Mouse (Mus musculus) embryonic facial prominence, embryonic 14.5 days (tissue): ENCODE results near the gene Klhl24. TPM values are rescaled to one million over a fixed set of nuclear protein-coding genes. Genes with fewer than 3 reads are reported as not detected.
"Not testable (repeated sequence)": the region's sequence is repeated elsewhere in the genome, so short reads cannot be mapped to it uniquely, and the experiment has no call there.

Experiments used
- ATAC-seq: fragments of 200-750 bp; cut with Nextera tagmentation; 2 replicates; pipeline ENCODE4 v1.8.0; 2017; ENCODE audit warnings: low read depth, moderate number of reproducible peaks, moderate TSS enrichment
- DNase-seq: peaks from one replicate; pipeline ENCODE4 v3.0.0-alpha.2; 2015; ENCODE audit warnings: low spot score
- H3K27ac ChIP-seq: fragments of 300-500 bp; sonication (generic); replicated peaks from 2 replicates; pipeline ENCODE4 v1.5.1; 2014; ENCODE audit warnings: low read depth, mild to moderate bottlenecking, low read length, moderate library complexity
- H3K27me3 ChIP-seq: fragments of 300-500 bp; sonication (generic); replicated peaks from 2 replicates; pipeline ENCODE4 v1.6.1; 2014; ENCODE audit warnings: low read length; ENCODE audit not compliant: control insufficient read depth, insufficient read depth
- H3K36me3 ChIP-seq: fragments of 300-500 bp; sonication (generic); 2 replicates; pipeline ENCODE4 v1.6.1; 2014; ENCODE audit warnings: low read length, mixed read lengths; ENCODE audit not compliant: control insufficient read depth, insufficient read depth
- H3K4me1 ChIP-seq: fragments of 300-500 bp; sonication (generic); 2 replicates; pipeline ENCODE4 v1.6.1; 2014; ENCODE audit warnings: antibody characterized with exemption, low read length; ENCODE audit not compliant: control insufficient read depth, insufficient read depth
- H3K4me2 ChIP-seq: fragments of 300-500 bp; sonication (generic); 2 replicates; pipeline ENCODE4 v1.6.1; 2014; ENCODE audit warnings: low read depth, mild to moderate bottlenecking, low read length, moderate library complexity, mixed read lengths
- H3K4me3 ChIP-seq: fragments of 300-500 bp; sonication (generic); 2 replicates; pipeline ENCODE4 v1.5.1; 2014; ENCODE audit warnings: low read depth, mild to moderate bottlenecking, low read length
- H3K9ac ChIP-seq: fragments of 300-500 bp; sonication (generic); 2 replicates; pipeline ENCODE4 v1.6.1; 2014; ENCODE audit warnings: low read depth, mild to moderate bottlenecking, low read length, moderate library complexity, mixed read lengths
- H3K9me3 ChIP-seq: fragments of 300-500 bp; sonication (generic); 2 replicates; pipeline ENCODE4 v1.6.1; 2016; ENCODE audit warnings: low read length; ENCODE audit not compliant: control insufficient read depth
- WGBS: fragments of 180-500 bp; shearing (Covaris S2); extraction: QIAGEN DNeasy Blood & Tissue Kit; methylation state at CpG from one replicate; pipeline ENCODE4 v1.1.7; 2014; 5-methylcytosine and 5-hydroxymethylcytosine counted together
- polyA plus RNA-seq: library from polyadenylated mRNA; unstranded; fragments of >200 nt; fragmentation: Nextera tagmentation; extraction: Ambion mirVana; gene quantifications from 2 replicates; pipeline ENCODE4 v1.2.1, GENCODE M21; 2014

The Klhl24 gene
- polyA plus RNA-seq, 1 experiment from 2014 or later, result 23.1 TPM

GRCm38 (mm10) chr16:20116069-20116468, 18.7 kb downstream of the Klhl24 start:
- 78% methylated on average over 4 of the region's 4 CpGs for WGBS
- H3K4me2 ChIP-seq, result no peak overlapping the region
- DNase-seq (no peak), ATAC-seq (no peak)
- H3K27ac ChIP-seq, result no peak overlapping the region
- no peaks in the 10 kb centered on the region for H3K4me1 ChIP-seq
- H3K9ac ChIP-seq, result no peak overlapping the region
- H3K9me3 ChIP-seq, result no peaks in the 10 kb centered on the region
- peaks cover 55% of the 10 kb centered on the region for H3K36me3 ChIP-seq
- H3K4me3 ChIP-seq, result no peak overlapping the region
- H3K27me3 ChIP-seq, result no peaks in the 10 kb centered on the region

- not testable (repeated sequence) for H3K9ac ChIP-seq, H3K27ac ChIP-seq, H3K4me2 ChIP-seq, DNase-seq, H3K9me3 ChIP-seq, H3K4me1 ChIP-seq, ATAC-seq, H3K27me3 ChIP-seq, H3K4me3 ChIP-seq
- peaks cover 52% of the 10 kb centered on the region for H3K36me3 ChIP-seq
- 81% methylated on average over 10 of the region's 10 CpGs for WGBS
Measured at GRCm38 (mm10) chr16:20126319-20126883, 29.1 kb downstream of the Klhl24 start.

- no peak overlapping the region for H3K9ac ChIP-seq
- H3K27ac ChIP-seq, result no peak overlapping the region
- DNase-seq (no peak), ATAC-seq (no peak)
- peaks cover 19% of the 10 kb centered on the region; the same call in 1 of the 2 replicates for H3K36me3 ChIP-seq
- no peak overlapping the region for H3K4me2 ChIP-seq
- 59% methylated on average over 2 of the region's 2 CpGs for WGBS
- no peak overlapping the region for H3K4me3 ChIP-seq
- no peaks in the 10 kb centered on the region for H3K27me3 ChIP-seq
- no peaks in the 10 kb centered on the region for H3K9me3 ChIP-seq
- no peaks in the 10 kb centered on the region for H3K4me1 ChIP-seq
Measured at GRCm38 (mm10) chr16:20130397-20130796, 33.1 kb downstream of the Klhl24 start.

- peak; percentile 87 for DNase-seq
- ATAC-seq, result peak; percentile 95
- Histone ChIP-seq H3K4me3 (peak within 1 kb of the TSS; percentile 73), H3K4me1 (peaks cover 14% of the 10 kb centered on the region), H3K36me3 (peaks cover 7% of the 10 kb centered on the region; the same call in 1 of the 2 replicates), H3K27me3 (no peaks in the 10 kb centered on the region), H3K9ac (peak within 1 kb of the TSS; percentile 92), H3K4me2 (peak within 1 kb of the TSS; percentile 83), H3K9me3 (no peaks in the 10 kb centered on the region), H3K27ac (peak within 1 kb of the TSS; percentile 93)
- 0% methylated on average over 26 of the region's 92 CpGs for WGBS
Measured at GRCm38 (mm10) chr16:20140772-20141531, 43.6 kb downstream of the Klhl24 start, which contains the start of gene Yeats2. TSS of gene Yeats2 (plus strand) at chr16:20141063.

GRCm38 (mm10) chr16:20144568-20144967, 47.2 kb downstream of the Klhl24 start:
- WGBS, result 92% methylated on average over 3 of the region's 3 CpGs
- Histone ChIP-seq H3K9me3 (no peaks in the 10 kb centered on the region), H3K4me2 (no peak overlapping the region; the same call in 1 of the 2 replicates), H3K4me1 (peaks cover 14% of the 10 kb centered on the region), H3K4me3 (no peak overlapping the region), H3K27ac (no peak overlapping the region), H3K27me3 (no peaks in the 10 kb centered on the region), H3K36me3 (peaks cover 7% of the 10 kb centered on the region; the same call in 1 of the 2 replicates), H3K9ac (no peak overlapping the region)
- DNase-seq (no peak), ATAC-seq (no peak)

GRCm38 (mm10) chr16:20151991-20152390, 54.6 kb downstream of the Klhl24 start:
- ATAC-seq (no peak), DNase-seq (no peak)
- Histone ChIP-seq H3K36me3 (peaks cover 50% of the 10 kb centered on the region), H3K27me3 (no peaks in the 10 kb centered on the region), H3K27ac (no peak overlapping the region), H3K4me2 (no peak overlapping the region), H3K4me1 (no peaks in the 10 kb centered on the region), H3K4me3 (no peak overlapping the region), H3K9ac (no peak overlapping the region), H3K9me3 (no peaks in the 10 kb centered on the region)
- WGBS, result 65% methylated on average over 5 of the region's 5 CpGs

- H3K36me3 ChIP-seq, result peaks cover 66% of the 10 kb centered on the region
- DNase-seq (no peak), ATAC-seq (no peak)
- no peak overlapping the region for H3K9ac ChIP-seq
- no peak overlapping the region for H3K4me2 ChIP-seq
- no peak overlapping the region for H3K27ac ChIP-seq
- H3K27me3 ChIP-seq, result no peaks in the 10 kb centered on the region
- H3K4me3 ChIP-seq, result no peak overlapping the region
- WGBS, result 86% methylated on average over 3 of the region's 3 CpGs
- H3K9me3 ChIP-seq, result no peaks in the 10 kb centered on the region
- H3K4me1 ChIP-seq, result no peaks in the 10 kb centered on the region
Measured at GRCm38 (mm10) chr16:20153742-20154141, 56.4 kb downstream of the Klhl24 start.

- Histone ChIP-seq H3K4me1 (no peaks in the 10 kb centered on the region), H3K27ac (no peak overlapping the region), H3K27me3 (no peaks in the 10 kb centered on the region), H3K36me3 (peaks cover 96% of the 10 kb centered on the region), H3K4me2 (no peak overlapping the region), H3K9me3 (peaks cover 7% of the 10 kb centered on the region; the same call in 1 of the 2 replicates), H3K4me3 (no peak overlapping the region), H3K9ac (no peak overlapping the region)
- WGBS, result 82% methylated on average over 2 of the region's 2 CpGs
- ATAC-seq (no peak), DNase-seq (no peak)
Measured at GRCm38 (mm10) chr16:20160130-20160529, 62.8 kb downstream of the Klhl24 start.
